Mouse (Mus musculus) heart, adult 2 months (tissue): ENCODE results near the gene Otub1. TPM values are rescaled to one million over a fixed set of nuclear protein-coding genes. Genes with fewer than 3 reads are reported as not detected.

Source experiments
- DNase-seq, 2 experiments: peaks; one replicate each; pipeline ENCODE4 v3.0.0; 2021
- H3K27ac ChIP-seq: fragments of 200-600 bp; 2 replicates; pipeline ENCODE4 v1.8.1; 2022
- H3K27me3 ChIP-seq: fragments of 200-500 bp; 2 replicates; pipeline ENCODE4 v1.6.1; 2012; ENCODE audit warnings: mild to moderate bottlenecking, low read length, inconsistent platforms, mixed read lengths; ENCODE audit not compliant: control insufficient read depth, insufficient read depth
- H3K36me3 ChIP-seq: fragments of 200-500 bp; 2 replicates; pipeline ENCODE4 v1.6.1; 2012; ENCODE audit warnings: low read length, inconsistent platforms; ENCODE audit not compliant: control insufficient read depth, insufficient read depth
- H3K4me1 ChIP-seq: fragments of 200-500 bp; 2 replicates; pipeline ENCODE4 v1.6.1; 2011; ENCODE audit warnings: low read length; ENCODE audit not compliant: control insufficient read depth, insufficient read depth
- H3K4me3 ChIP-seq: fragments of 200-600 bp; 2 replicates; pipeline ENCODE4 v1.8.1; 2022
- H3K79me2 ChIP-seq: fragments of 200-500 bp; replicated peaks from 2 replicates; pipeline ENCODE4 v1.6.1; 2012; ENCODE audit warnings: mild to moderate bottlenecking, inconsistent platforms, low read length, moderate library complexity, mixed read lengths; ENCODE audit not compliant: control insufficient read depth, insufficient read depth
- H3K9ac ChIP-seq: fragments of 200-500 bp; 2 replicates; pipeline ENCODE4 v1.6.1; 2012; ENCODE audit warnings: low read depth, mild to moderate bottlenecking, control low read depth, inconsistent platforms, low read length, mixed read lengths
- CTCF ChIP-seq: fragments of 200-600 bp; IDR thresholded peaks from 2 replicates; pipeline ENCODE4 v1.8.1; 2022; ENCODE audit warnings: antibody characterized with exemption, mild to moderate bottlenecking, moderate library complexity
- EP300 ChIP-seq: fragments of 200-500 bp; IDR thresholded peaks from 2 replicates; pipeline ENCODE4 v1.6.1; 2011; ENCODE audit warnings: low read depth, low read length, control low read depth; ENCODE audit not compliant: insufficient read depth
- POLR2A ChIP-seq: fragments of 200-500 bp; IDR thresholded peaks from 2 replicates; pipeline ENCODE4 v1.6.1; 2011; ENCODE audit warnings: mild to moderate bottlenecking, low read depth, low read length, control low read depth; ENCODE audit not compliant: insufficient read depth
- WGBS: fragments of 180-500 bp; shearing (Covaris S2); methylation state at CpG from one replicate; pipeline ENCODE4 v1.1.7; 2018; 5-methylcytosine and 5-hydroxymethylcytosine counted together
- intact Hi-C: fragments of 180-260 bp; cut with DNase I; formaldehyde crosslinking; loops from one replicate; pipeline ENCODE4 v1.15.1; 2025
- polyA plus RNA-seq: library from polyadenylated mRNA; depleted of rRNA; stranded (reverse); fragments of >200 nt; gene quantifications from 2 replicates; pipeline ENCODE4 v1.2.3, GENCODE M21; 2012
- total RNA-seq, 2 experiments: library from RNA; stranded (reverse); gene quantifications; 2 replicates each; pipeline ENCODE4 v1.2.3; 2021

Gene Otub1
- total and polyA plus RNA-seq, 3 experiments: 62.1 to 73.3 (median 70.9) TPM

DNA sequence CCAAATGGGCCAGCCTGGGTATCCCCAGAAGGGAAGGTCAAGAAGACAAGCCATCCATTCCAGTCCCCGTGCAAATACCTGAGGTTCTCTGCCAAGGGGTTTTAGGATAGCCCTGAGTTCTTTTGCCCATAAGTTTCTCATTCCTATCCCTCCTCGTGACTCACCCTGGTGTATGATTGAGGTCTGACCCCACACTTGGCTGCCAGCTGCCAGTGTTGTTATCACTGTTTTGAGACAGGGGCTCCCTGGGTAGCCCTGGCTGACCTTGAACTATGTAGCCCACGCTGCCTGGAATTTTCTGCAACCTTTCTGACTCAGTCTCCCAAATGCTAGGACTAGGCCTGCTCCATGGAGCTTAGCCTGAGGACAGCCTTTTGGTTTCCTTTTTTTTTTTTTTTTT, 45.1 kb downstream of the Otub1 start:
- intact Hi-C loops: no loop called here
- Histone ChIP-seq H3K9ac (no peak overlapping the region), H3K36me3 (no peaks in the 10 kb centered on the region), H3K27me3 (peaks cover 3% of the 10 kb centered on the region), H3K4me1 (no peaks in the 10 kb centered on the region), H3K79me2 (no peaks in the 10 kb centered on the region), H3K4me3 (no peak overlapping the region), H3K27ac (no peak overlapping the region)
- no peak for DNase-seq
- TF ChIP-seq EP300 (no peak), POLR2A (no peak), CTCF (no peak)
- 75% methylated on average over 3 of the region's 3 CpGs for WGBS

GRCm38 (mm10) chr19:7160151-7160906, 45.8 kb downstream of the Otub1 start:
- 26% methylated on average over 14 of the region's 14 CpGs for WGBS
- intact Hi-C loops: no loop called here
- H3K9ac ChIP-seq: no peak overlapping the region

DNA sequence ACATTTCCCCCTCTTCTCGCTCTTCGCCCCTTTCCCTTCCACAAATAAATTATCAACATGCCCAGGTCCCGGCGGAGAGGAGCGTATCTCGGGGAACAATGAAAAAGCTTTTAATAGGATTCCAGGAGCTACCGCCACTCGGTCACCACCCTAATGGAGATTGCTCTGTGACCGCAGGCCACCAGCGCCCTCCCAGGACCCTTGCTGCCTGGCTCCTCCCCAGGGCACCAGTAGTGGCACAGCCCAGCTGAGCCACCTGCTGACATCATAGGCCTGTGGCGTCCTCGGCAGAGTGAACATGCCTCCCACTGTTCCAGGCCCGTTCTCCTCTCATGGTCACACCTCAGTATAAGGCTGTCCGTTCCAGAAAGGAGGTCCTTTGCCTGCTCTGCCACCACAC, 48.4 kb downstream of the Otub1 start:
- Histone ChIP-seq H3K36me3 (no peaks in the 10 kb centered on the region), H3K4me3 (no peak overlapping the region), H3K27me3 (no peaks in the 10 kb centered on the region), H3K79me2 (no peaks in the 10 kb centered on the region), H3K27ac (no peak overlapping the region), H3K9ac (no peak overlapping the region), H3K4me1 (no peaks in the 10 kb centered on the region)
- 37% methylated on average over 14 of the region's 14 CpGs for WGBS
- DNase-seq: no peak
- no peak for TF ChIP-seq EP300
- TF ChIP-seq CTCF: no peak
- TF ChIP-seq POLR2A: no peak
- intact Hi-C loops: no loop called here

More at GRCm38 (mm10) chr19:7160151-7160906, 45.8 kb downstream of the Otub1 start:
- TF ChIP-seq CTCF: peak; percentile 67
- no peak for TF ChIP-seq POLR2A
- Histone ChIP-seq H3K36me3 (no peaks in the 10 kb centered on the region), H3K79me2 (no peaks in the 10 kb centered on the region), H3K4me3 (no peak overlapping the region), H3K27me3 (peaks cover 2% of the 10 kb centered on the region; the same call in 1 of the 2 replicates), H3K4me1 (no peaks in the 10 kb centered on the region), H3K27ac (no peak overlapping the region)
- no peak for DNase-seq

GRCm38 (mm10) chr19:7155196-7155595, 50.9 kb downstream of the Otub1 start:
- Histone ChIP-seq H3K4me3 (no peak overlapping the region), H3K27ac (no peak overlapping the region), H3K4me1 (no peaks in the 10 kb centered on the region; the same call in 1 of the 2 replicates), H3K27me3 (no peaks in the 10 kb centered on the region), H3K9ac (no peak overlapping the region), H3K36me3 (no peaks in the 10 kb centered on the region), H3K79me2 (no peaks in the 10 kb centered on the region)
- 80% methylated on average over 6 of the region's 6 CpGs for WGBS
- DNase-seq: no peak
- intact Hi-C loops: no loop called here
- TF ChIP-seq CTCF: no peak
- TF ChIP-seq POLR2A: no peak
- no peak for TF ChIP-seq EP300

DNA sequence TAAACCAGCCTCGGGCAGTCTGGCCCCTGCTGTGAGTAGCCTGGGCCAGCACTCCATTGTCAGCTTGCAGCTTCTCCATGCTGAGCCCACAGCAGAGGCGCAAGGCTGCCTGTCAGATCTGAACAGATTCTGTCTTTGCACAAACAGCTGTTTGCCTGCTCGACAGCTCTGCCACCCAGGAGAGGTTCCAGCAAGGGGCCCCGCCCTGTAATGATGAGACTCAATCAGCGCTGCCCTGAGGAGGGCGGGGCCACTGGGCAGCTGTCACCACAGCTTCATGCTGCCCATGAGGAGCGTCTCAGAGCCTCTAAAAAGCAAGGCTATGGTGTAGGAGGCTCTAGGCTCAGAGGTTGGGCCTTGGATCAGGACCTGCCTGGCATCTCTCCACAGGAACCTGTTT, 52.9 kb downstream of the Otub1 start:
- H3K9ac ChIP-seq: no peak overlapping the region
- no peaks in the 10 kb centered on the region; the same call in 1 of the 2 replicates for H3K4me1 ChIP-seq
- no peaks in the 10 kb centered on the region for H3K27me3 ChIP-seq
- peak in 1 of 2 experiments; percentile 34 for DNase-seq
- WGBS: 43% methylated on average over 7 of the region's 7 CpGs
- TF ChIP-seq EP300: no peak
- TF ChIP-seq POLR2A: no peak
- no peak for TF ChIP-seq CTCF
- H3K79me2 ChIP-seq: no peaks in the 10 kb centered on the region
- no peak overlapping the region for H3K4me3 ChIP-seq
- H3K36me3 ChIP-seq: no peaks in the 10 kb centered on the region
- intact Hi-C loops: loop anchor here (5.0 kb wide), 1 partner anchor 41 kb away; no protein-coding TSS in a partner anchor
- H3K27ac ChIP-seq: no peak overlapping the region

- no peak overlapping the region for H3K27ac ChIP-seq
- no peak overlapping the region for H3K9ac ChIP-seq
- H3K27me3 ChIP-seq: no peaks in the 10 kb centered on the region
- H3K4me1 ChIP-seq: no peaks in the 10 kb centered on the region; the same call in 1 of the 2 replicates
- no peaks in the 10 kb centered on the region for H3K36me3 ChIP-seq
- H3K79me2 ChIP-seq: no peaks in the 10 kb centered on the region
- TF ChIP-seq POLR2A (no peak), EP300 (no peak), CTCF (no peak)
- intact Hi-C loops: loop anchor here (5.0 kb wide), 1 partner anchor 40 kb away; no protein-coding TSS in a partner anchor
- no peak for DNase-seq
- H3K4me3 ChIP-seq: no peak overlapping the region
- WGBS: 75% methylated on average over 6 of the region's 6 CpGs
These were observed 54.0 kb downstream of the Otub1 start for GRCm38 (mm10) chr19:7151927-7152653.
